Mouse (Mus musculus): Measurements from ENCODE around the gene Shq1.

DNA sequence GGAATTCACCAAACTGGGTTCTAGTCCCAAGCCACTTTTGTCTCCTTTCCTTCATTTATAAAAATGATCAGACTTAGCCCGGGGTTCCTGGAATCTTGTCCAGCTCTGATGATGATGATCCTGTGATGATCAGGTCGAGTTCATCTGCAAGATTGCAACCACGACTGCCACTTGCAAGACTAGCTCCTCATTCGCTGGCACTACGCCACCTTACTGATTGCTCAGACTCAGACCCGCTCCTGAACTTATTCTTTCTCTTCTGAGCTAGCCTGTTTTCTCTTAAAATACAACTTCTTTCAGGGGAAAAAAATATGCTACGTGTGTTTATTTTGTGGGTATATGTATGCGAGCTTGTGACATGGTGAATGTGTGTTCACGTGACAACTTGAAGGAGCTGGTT is 38.0 kb upstream of the Shq1 start:
- TF ChIP-seq CTCF (IDR thresholded peaks at IDR 0.05; ENCODE audit: extremely low read depth, insufficient read depth, insufficient read length, insufficient replicate concordance) (no peak), POLR2A (IDR thresholded peaks at IDR 0.05; ENCODE audit: low read depth, low read length) (no peak)

Data from spleen, adult 2 months (tissue).